Mouse (Mus musculus) lung, postnatal 0 days (tissue): Measurements from ENCODE around the gene Arhgap24.
"Not testable (repeated sequence)": the region's sequence is repeated elsewhere in the genome, so short reads cannot be mapped to it uniquely, and the experiment has no call there.

ENCODE experiments used
- CTCF ChIP-seq: IDR thresholded peaks from 2 replicates; pipeline ENCODE4 v1.5.1; 2016; ENCODE audit warnings: antibody characterized with exemption, mild to moderate bottlenecking
- EP300 ChIP-seq: IDR thresholded peaks from 2 replicates; pipeline ENCODE4 v1.6.1; 2016; ENCODE audit warnings: antibody characterized with exemption, mild to moderate bottlenecking, control low read depth

- TF ChIP-seq EP300, CTCF: not testable (repeated sequence)
Observed at GRCm38 (mm10) chr5:102872996-102873395, 391.8 kb downstream of the Arhgap24 start.
